Mouse (Mus musculus): ENCODE data around the gene Prkce.

- TF ChIP-seq E2F4 (IDR thresholded peaks at IDR 0.05; ENCODE audit: insufficient read depth) (no peak), POLR2A (IDR thresholded peaks at IDR 0.05; ENCODE audit: insufficient read length, low read depth) (no peak), TCF12 (IDR thresholded peaks at IDR 0.05; ENCODE audit: insufficient read depth, poor library complexity, severe bottlenecking) (no peak), USF1 (IDR thresholded peaks at IDR 0.05; ENCODE audit: low read depth) (no peak), SRF (IDR thresholded peaks at IDR 0.05; ENCODE audit: control insufficient read depth, insufficient read length, low read depth) (no peak), POLR2AphosphoS2 (IDR thresholded peaks at IDR 0.05; ENCODE audit: insufficient read length, low read depth) (no peak), MYOD1 (IDR thresholded peaks at IDR 0.05; ENCODE audit: control insufficient read depth in 1 of 3, insufficient read length in 2 of 3, low read depth in 2 of 3) (no peak)
Observed at GRCm38 (mm10) chr17:86324756-86325155, 157.2 kb downstream of the Prkce start.
